Mouse (Mus musculus): ENCODE results near the gene Dyrk2. TPM values are rescaled to one million over a fixed set of nuclear protein-coding genes. Genes with fewer than 3 reads are reported as not detected.
A peak's percentile ranks its signal among the peaks of the same experiment; 100 is the strongest.

Gene Dyrk2
- polyA plus RNA-seq, 1 experiment from 2014 or later: 7.0 TPM

DNA sequence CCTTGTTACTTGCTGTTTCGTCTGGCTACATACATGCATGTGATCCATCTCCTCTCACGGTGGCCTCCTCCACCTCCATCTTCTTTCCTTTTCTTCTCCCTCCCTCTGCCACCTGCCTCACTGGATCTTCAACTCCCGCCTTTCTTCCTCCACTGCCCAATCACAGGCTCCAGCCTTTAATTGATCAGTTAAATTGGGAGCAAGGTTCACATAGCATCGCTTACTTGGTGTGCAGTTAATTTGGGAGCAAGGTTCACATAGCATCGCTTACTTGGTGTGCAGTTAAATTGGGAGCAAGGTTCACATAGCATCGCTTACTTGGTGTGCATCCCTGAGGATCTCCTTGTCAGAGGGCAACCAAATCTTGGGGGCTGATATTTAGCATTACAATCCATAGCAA is 52.9 kb downstream of the Dyrk2 start:
- ATAC-seq (no peak), DNase-seq (ENCODE audit: low spot score) (no peak)
- no peak overlapping the region for H3K4me2 ChIP-seq (replicated peaks; ENCODE audit: low read depth, low read length)
- no peaks in the 10 kb centered on the region for H3K36me3 ChIP-seq (ENCODE audit: insufficient read depth, low read length)
- no peaks in the 10 kb centered on the region for H3K27me3 ChIP-seq (replicated peaks; ENCODE audit: insufficient read depth, low read length)
- TF ChIP-seq EP300 (IDR thresholded peaks at IDR 0.05): no peak
- no peak for TF ChIP-seq CTCF (IDR thresholded peaks at IDR 0.05)
- H3K9ac ChIP-seq (replicated peaks; ENCODE audit: low read depth): no peak overlapping the region
- H3K27ac ChIP-seq (ENCODE audit: low read length): no peak overlapping the region
- no peaks in the 10 kb centered on the region for H3K4me1 ChIP-seq (ENCODE audit: insufficient read depth, low read depth, low read length)
- no peaks in the 10 kb centered on the region for H3K9me3 ChIP-seq (ENCODE audit: low read length)
- H3K4me3 ChIP-seq (ENCODE audit: low read depth, low read length): no peak overlapping the region
- WGBS: 91% methylated on average over 6 of the region's 6 CpGs

DNA sequence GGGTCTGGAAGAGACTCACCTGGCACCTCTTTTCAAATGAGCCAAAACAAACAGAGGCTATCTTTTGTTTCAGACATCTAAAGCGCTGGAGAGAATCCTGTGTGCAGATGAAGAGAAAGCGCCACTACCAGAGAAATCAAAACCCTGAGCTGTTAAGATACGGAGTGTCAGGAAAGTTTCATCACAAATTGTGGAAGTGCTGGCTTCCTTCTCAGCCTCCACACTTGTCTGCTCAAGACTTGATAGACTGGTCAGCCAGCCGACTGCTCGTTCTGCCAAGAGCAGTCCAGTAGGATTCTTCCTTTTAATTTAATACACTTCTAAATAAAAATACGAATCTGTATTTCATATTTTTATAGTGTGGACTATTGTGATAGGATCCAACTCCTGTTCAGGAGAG is 58.1 kb downstream of the Dyrk2 start:
- Histone ChIP-seq H3K4me3 (ENCODE audit: low read depth, low read length) (no peak overlapping the region), H3K4me2 (replicated peaks; ENCODE audit: low read depth, low read length) (peak overlapping the region; percentile 36; the same call in 1 of the 2 replicates), H3K36me3 (ENCODE audit: insufficient read depth, low read length) (no peaks in the 10 kb centered on the region), H3K27me3 (replicated peaks; ENCODE audit: insufficient read depth, low read length) (no peaks in the 10 kb centered on the region), H3K27ac (ENCODE audit: low read length) (no peak overlapping the region), H3K9ac (replicated peaks; ENCODE audit: low read depth) (no peak overlapping the region), H3K4me1 (ENCODE audit: insufficient read depth, low read depth, low read length) (peaks cover 3% of the 10 kb centered on the region; the same call in 1 of the 2 replicates), H3K9me3 (ENCODE audit: low read length) (no peaks in the 10 kb centered on the region)
- ATAC-seq (no peak), DNase-seq (ENCODE audit: low spot score) (no peak)
- 23% methylated on average over 6 of the region's 6 CpGs for WGBS
- no peak for TF ChIP-seq CTCF (IDR thresholded peaks at IDR 0.05)
- TF ChIP-seq EP300 (IDR thresholded peaks at IDR 0.05): no peak

GRCm38 (mm10) chr10:118810908-118811711 is 58.9 kb downstream of the Dyrk2 start:
- Histone ChIP-seq H3K27me3 (replicated peaks; ENCODE audit: insufficient read depth, low read length) (no peaks in the 10 kb centered on the region), H3K4me1 (ENCODE audit: insufficient read depth, low read depth, low read length) (peaks cover 3% of the 10 kb centered on the region; the same call in 1 of the 2 replicates), H3K27ac (ENCODE audit: low read length) (0 out of 2 replicates have a peak overlapping the region, but pooled peaks have one; percentile 43), H3K4me3 (ENCODE audit: low read depth, low read length) (peak overlapping the region; percentile 2; the same call in 1 of the 2 replicates), H3K9me3 (ENCODE audit: low read length) (no peaks in the 10 kb centered on the region), H3K9ac (replicated peaks; ENCODE audit: low read depth) (no peak overlapping the region), H3K36me3 (ENCODE audit: insufficient read depth, low read length) (no peaks in the 10 kb centered on the region), H3K4me2 (replicated peaks; ENCODE audit: low read depth, low read length) (peak overlapping the region; percentile 36)
- 18% methylated on average over 16 of the region's 16 CpGs for WGBS
- peak; percentile 81 for ATAC-seq
- TF ChIP-seq CTCF (IDR thresholded peaks at IDR 0.05) (0 out of 2 replicates have a peak, but pooled peaks have one; percentile 3), EP300 (IDR thresholded peaks at IDR 0.05) (peak; percentile 46)
- peak; percentile 64 for DNase-seq (ENCODE audit: low spot score)

All from lung, postnatal 0 days (tissue).